Mouse (Mus musculus): ENCODE measurements around the gene Lsg1. TPM values are rescaled to one million over a fixed set of nuclear protein-coding genes. Genes with fewer than 3 reads are reported as not detected.

Gene Lsg1
- polyA plus RNA-seq, 1 experiment, result 11.9 TPM

- H3K4me3 ChIP-seq (ENCODE audit: control insufficient read depth, low read depth, low read length), result no peak overlapping the region
- H3K4me1 ChIP-seq (ENCODE audit: control insufficient read depth, insufficient read depth, low read length), result no peaks in the 10 kb centered on the region
- H3K27me3 ChIP-seq (ENCODE audit: control insufficient read depth, insufficient read depth, low read length), result no peaks in the 10 kb centered on the region
- TF ChIP-seq POLR2A (IDR thresholded peaks at IDR 0.05; ENCODE audit: control insufficient read depth, low read depth, low read length) (no peak), CTCF (IDR thresholded peaks at IDR 0.05; ENCODE audit: control insufficient read depth, insufficient read depth, insufficient replicate concordance, low read depth, low read length) (no peak)
- peaks cover 6% of the 10 kb centered on the region for H3K36me3 ChIP-seq (ENCODE audit: control insufficient read depth, insufficient read depth, low read length)
- H3K27ac ChIP-seq (ENCODE audit: control insufficient read depth, insufficient read depth, low read depth, low read length), result no peak overlapping the region
Observed at GRCm38 (mm10) chr16:30570173-30570572, 17.2 kb downstream of the Lsg1 start.

GRCm38 (mm10) chr16:30565631-30566030 is 21.8 kb downstream of the Lsg1 start:
- TF ChIP-seq CTCF (IDR thresholded peaks at IDR 0.05; ENCODE audit: control insufficient read depth, insufficient read depth, insufficient replicate concordance, low read depth, low read length) (no peak), POLR2A (IDR thresholded peaks at IDR 0.05; ENCODE audit: control insufficient read depth, low read depth, low read length) (no peak)
- H3K4me3 ChIP-seq (ENCODE audit: control insufficient read depth, low read depth, low read length), result no peak overlapping the region
- H3K4me1 ChIP-seq (ENCODE audit: control insufficient read depth, insufficient read depth, low read length), result no peaks in the 10 kb centered on the region
- H3K27ac ChIP-seq (ENCODE audit: control insufficient read depth, insufficient read depth, low read depth, low read length), result no peak overlapping the region
- H3K27me3 ChIP-seq (ENCODE audit: control insufficient read depth, insufficient read depth, low read length), result no peaks in the 10 kb centered on the region
- H3K36me3 ChIP-seq (ENCODE audit: control insufficient read depth, insufficient read depth, low read length), result peaks cover 3% of the 10 kb centered on the region

- TF ChIP-seq POLR2A (IDR thresholded peaks at IDR 0.05; ENCODE audit: control insufficient read depth, low read depth, low read length) (no peak), CTCF (IDR thresholded peaks at IDR 0.05; ENCODE audit: control insufficient read depth, insufficient read depth, insufficient replicate concordance, low read depth, low read length) (no peak)
- H3K4me3 ChIP-seq (ENCODE audit: control insufficient read depth, low read depth, low read length), result no peak overlapping the region
- no peak overlapping the region for H3K27ac ChIP-seq (ENCODE audit: control insufficient read depth, insufficient read depth, low read depth, low read length)
- no peaks in the 10 kb centered on the region for H3K27me3 ChIP-seq (ENCODE audit: control insufficient read depth, insufficient read depth, low read length)
- no peaks in the 10 kb centered on the region for H3K4me1 ChIP-seq (ENCODE audit: control insufficient read depth, insufficient read depth, low read length)
- H3K36me3 ChIP-seq (ENCODE audit: control insufficient read depth, insufficient read depth, low read length), result peaks cover 2% of the 10 kb centered on the region
Observed at GRCm38 (mm10) chr16:30560601-30561000, 26.8 kb downstream of the Lsg1 start.

GRCm38 (mm10) chr16:30559312-30559992 is 27.9 kb downstream of the Lsg1 start:
- Histone ChIP-seq H3K27me3 (ENCODE audit: control insufficient read depth, insufficient read depth, low read length) (no peaks in the 10 kb centered on the region), H3K27ac (ENCODE audit: control insufficient read depth, insufficient read depth, low read depth, low read length) (no peak overlapping the region), H3K36me3 (ENCODE audit: control insufficient read depth, insufficient read depth, low read length) (peaks cover 2% of the 10 kb centered on the region), H3K4me3 (ENCODE audit: control insufficient read depth, low read depth, low read length) (no peak overlapping the region), H3K4me1 (ENCODE audit: control insufficient read depth, insufficient read depth, low read length) (no peaks in the 10 kb centered on the region)
- TF ChIP-seq POLR2A (IDR thresholded peaks at IDR 0.05; ENCODE audit: control insufficient read depth, low read depth, low read length), result no peak
- no peak for TF ChIP-seq CTCF (IDR thresholded peaks at IDR 0.05; ENCODE audit: control insufficient read depth, insufficient read depth, insufficient replicate concordance, low read depth, low read length)

GRCm38 (mm10) chr16:30554109-30554508 is 33.3 kb downstream of the Lsg1 start:
- no peak overlapping the region for H3K27ac ChIP-seq (ENCODE audit: control insufficient read depth, insufficient read depth, low read depth, low read length)
- no peaks in the 10 kb centered on the region for H3K36me3 ChIP-seq (ENCODE audit: control insufficient read depth, insufficient read depth, low read length)
- H3K27me3 ChIP-seq (ENCODE audit: control insufficient read depth, insufficient read depth, low read length), result no peaks in the 10 kb centered on the region
- H3K4me3 ChIP-seq (ENCODE audit: control insufficient read depth, low read depth, low read length), result no peak overlapping the region
- peaks cover 13% of the 10 kb centered on the region for H3K4me1 ChIP-seq (ENCODE audit: control insufficient read depth, insufficient read depth, low read length)
- TF ChIP-seq CTCF (IDR thresholded peaks at IDR 0.05; ENCODE audit: control insufficient read depth, insufficient read depth, insufficient replicate concordance, low read depth, low read length), result no peak
- TF ChIP-seq POLR2A (IDR thresholded peaks at IDR 0.05; ENCODE audit: control insufficient read depth, low read depth, low read length), result no peak

- no peaks in the 10 kb centered on the region for H3K27me3 ChIP-seq (ENCODE audit: control insufficient read depth, insufficient read depth, low read length)
- H3K27ac ChIP-seq (ENCODE audit: control insufficient read depth, insufficient read depth, low read depth, low read length), result peak overlapping the region; percentile 56
- no peak overlapping the region for H3K4me3 ChIP-seq (ENCODE audit: control insufficient read depth, low read depth, low read length)
- H3K36me3 ChIP-seq (ENCODE audit: control insufficient read depth, insufficient read depth, low read length), result no peaks in the 10 kb centered on the region
- peaks cover 13% of the 10 kb centered on the region for H3K4me1 ChIP-seq (ENCODE audit: control insufficient read depth, insufficient read depth, low read length)
- no peak for TF ChIP-seq POLR2A (IDR thresholded peaks at IDR 0.05; ENCODE audit: control insufficient read depth, low read depth, low read length)
- TF ChIP-seq CTCF (IDR thresholded peaks at IDR 0.05; ENCODE audit: control insufficient read depth, insufficient read depth, insufficient replicate concordance, low read depth, low read length), result no peak
Observed at GRCm38 (mm10) chr16:30552621-30553338, 34.6 kb downstream of the Lsg1 start.

- Histone ChIP-seq H3K27ac (ENCODE audit: control insufficient read depth, insufficient read depth, low read depth, low read length) (no peak within 1 kb of the TSS), H3K27me3 (ENCODE audit: control insufficient read depth, insufficient read depth, low read length) (no peaks in the 10 kb centered on the region), H3K4me1 (ENCODE audit: control insufficient read depth, insufficient read depth, low read length) (peaks cover 13% of the 10 kb centered on the region), H3K36me3 (ENCODE audit: control insufficient read depth, insufficient read depth, low read length) (no peaks in the 10 kb centered on the region), H3K4me3 (ENCODE audit: control insufficient read depth, low read depth, low read length) (peak within 1 kb of the TSS; percentile 89)
- TF ChIP-seq CTCF (IDR thresholded peaks at IDR 0.05; ENCODE audit: control insufficient read depth, insufficient read depth, insufficient replicate concordance, low read depth, low read length) (no peak), POLR2A (IDR thresholded peaks at IDR 0.05; ENCODE audit: control insufficient read depth, low read depth, low read length) (no peak)
Observed at GRCm38 (mm10) chr16:30550748-30551192, 36.6 kb downstream of the Lsg1 start, which contains the start of gene Tmem44. Gene Tmem44, minus strand, starts transcription at chr16:30550842.
